Mouse (Mus musculus): Measurements from ENCODE around the gene Npl. TPM values are rescaled to one million over a fixed set of nuclear protein-coding genes. Genes with fewer than 3 reads are reported as not detected.

Gene Npl
- polyA plus RNA-seq, 1 experiment from 2014 or later, result 14.3 TPM

GRCm38 (mm10) chr1:153583189-153583588, 33.3 kb upstream of the Npl start:
- H3K36me3 ChIP-seq (ENCODE audit: control insufficient read depth, insufficient read depth, low read length), result no peaks in the 10 kb centered on the region
- ATAC-seq (replicated peaks; ENCODE audit: low FRiP score) (no peak), DNase-seq (ENCODE audit: low spot score) (no peak)
- no peaks in the 10 kb centered on the region for H3K4me1 ChIP-seq (replicated peaks; ENCODE audit: control insufficient read depth, insufficient read depth, low read length)
- no peak overlapping the region for H3K4me3 ChIP-seq (ENCODE audit: low read depth, low read length)
- no peak overlapping the region for H3K4me2 ChIP-seq (ENCODE audit: low read depth, low read length, severe bottlenecking)
- no peak overlapping the region for H3K27ac ChIP-seq (ENCODE audit: low read depth, low read length)
- H3K9ac ChIP-seq (ENCODE audit: low read length), result no peak overlapping the region
- H3K27me3 ChIP-seq (ENCODE audit: control insufficient read depth, insufficient read depth, low read length), result no peaks in the 10 kb centered on the region
- 88% methylated on average over 4 of the region's 4 CpGs for WGBS
- H3K9me3 ChIP-seq (ENCODE audit: control insufficient read depth, low read length), result no peaks in the 10 kb centered on the region

- no peak for DNase-seq (ENCODE audit: low spot score)
- Histone ChIP-seq H3K27me3 (ENCODE audit: control insufficient read depth, insufficient read depth, low read length) (no peaks in the 10 kb centered on the region), H3K4me2 (ENCODE audit: low read depth, low read length, severe bottlenecking) (no peak overlapping the region), H3K27ac (ENCODE audit: low read depth, low read length) (no peak overlapping the region), H3K9ac (ENCODE audit: low read length) (no peak overlapping the region), H3K9me3 (ENCODE audit: control insufficient read depth, low read length) (no peaks in the 10 kb centered on the region), H3K36me3 (ENCODE audit: control insufficient read depth, insufficient read depth, low read length) (no peaks in the 10 kb centered on the region), H3K4me1 (replicated peaks; ENCODE audit: control insufficient read depth, insufficient read depth, low read length) (no peaks in the 10 kb centered on the region), H3K4me3 (ENCODE audit: low read depth, low read length) (no peak overlapping the region)
- ATAC-seq (replicated peaks; ENCODE audit: low FRiP score), result no peak
- WGBS, result 86% methylated on average over 3 of the region's 3 CpGs
Observed at GRCm38 (mm10) chr1:153574730-153575129, 24.9 kb upstream of the Npl start.

DNA sequence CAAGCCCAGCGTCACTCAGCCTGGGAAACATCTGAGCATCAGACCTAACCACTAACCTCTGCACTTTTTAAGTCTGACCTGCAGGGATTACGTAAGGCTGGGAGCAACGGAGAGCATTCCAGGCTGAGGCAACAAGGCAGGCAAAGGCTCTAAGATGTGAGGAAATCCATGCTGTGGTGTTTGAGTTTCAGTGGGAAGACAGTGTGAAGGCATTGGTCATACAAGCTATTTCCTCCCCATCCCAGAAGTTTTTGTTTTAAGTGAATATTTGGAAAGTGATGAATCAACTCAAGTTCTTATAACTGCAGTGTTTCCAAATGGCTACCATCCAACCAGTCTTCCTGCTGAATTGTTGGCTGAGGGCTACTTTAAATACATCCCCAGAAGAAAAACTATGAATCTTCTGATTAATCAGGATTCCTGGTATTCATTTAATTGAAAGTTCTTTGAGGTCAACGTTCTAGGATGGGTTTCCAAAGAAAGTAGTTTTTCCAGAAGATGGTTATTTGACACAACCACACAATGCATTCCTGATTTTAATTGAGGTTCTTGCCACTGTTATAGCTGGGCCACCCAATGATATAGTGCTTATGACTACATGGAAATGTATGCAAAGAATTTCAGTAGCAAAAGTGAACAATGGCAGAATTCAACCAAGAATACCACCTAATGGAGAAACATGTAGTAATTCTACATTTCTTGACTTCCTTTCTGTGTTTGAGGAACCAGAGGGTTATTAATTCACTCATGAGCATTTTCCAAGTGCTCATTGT, 22.6 kb upstream of the Npl start:
- no peak overlapping the region for H3K27ac ChIP-seq (ENCODE audit: low read depth, low read length)
- no peak overlapping the region for H3K4me3 ChIP-seq (ENCODE audit: low read depth, low read length)
- no peaks in the 10 kb centered on the region for H3K9me3 ChIP-seq (ENCODE audit: control insufficient read depth, low read length)
- H3K4me2 ChIP-seq (ENCODE audit: low read depth, low read length, severe bottlenecking), result no peak overlapping the region
- ATAC-seq (replicated peaks; ENCODE audit: low FRiP score), result no peak
- H3K27me3 ChIP-seq (ENCODE audit: control insufficient read depth, insufficient read depth, low read length), result no peaks in the 10 kb centered on the region
- no peak for DNase-seq (ENCODE audit: low spot score)
- H3K4me1 ChIP-seq (replicated peaks; ENCODE audit: control insufficient read depth, insufficient read depth, low read length), result no peaks in the 10 kb centered on the region
- WGBS, result 77% methylated on average over 4 of the region's 4 CpGs
- H3K9ac ChIP-seq (ENCODE audit: low read length), result no peak overlapping the region
- H3K36me3 ChIP-seq (ENCODE audit: control insufficient read depth, insufficient read depth, low read length), result no peaks in the 10 kb centered on the region

GRCm38 (mm10) chr1:153565701-153566100, 15.9 kb upstream of the Npl start:
- no peaks in the 10 kb centered on the region for H3K27me3 ChIP-seq (ENCODE audit: control insufficient read depth, insufficient read depth, low read length)
- H3K27ac ChIP-seq (ENCODE audit: low read depth, low read length), result no peak overlapping the region
- H3K9ac ChIP-seq (ENCODE audit: low read length), result no peak overlapping the region
- ATAC-seq (replicated peaks; ENCODE audit: low FRiP score), result no peak
- H3K4me3 ChIP-seq (ENCODE audit: low read depth, low read length), result no peak overlapping the region
- H3K36me3 ChIP-seq (ENCODE audit: control insufficient read depth, insufficient read depth, low read length), result no peaks in the 10 kb centered on the region
- H3K4me2 ChIP-seq (ENCODE audit: low read depth, low read length, severe bottlenecking), result no peak overlapping the region
- no peak for DNase-seq (ENCODE audit: low spot score)
- no peaks in the 10 kb centered on the region for H3K4me1 ChIP-seq (replicated peaks; ENCODE audit: control insufficient read depth, insufficient read depth, low read length)
- no peaks in the 10 kb centered on the region for H3K9me3 ChIP-seq (ENCODE audit: control insufficient read depth, low read length)
- 84% methylated on average over 8 of the region's 8 CpGs for WGBS

GRCm38 (mm10) chr1:153564701-153565100, 14.9 kb upstream of the Npl start:
- DNase-seq (ENCODE audit: low spot score) (no peak), ATAC-seq (replicated peaks; ENCODE audit: low FRiP score) (no peak)
- H3K9ac ChIP-seq (ENCODE audit: low read length), result no peak overlapping the region
- H3K4me2 ChIP-seq (ENCODE audit: low read depth, low read length, severe bottlenecking), result no peak overlapping the region
- WGBS, result 89% methylated on average over 7 of the region's 7 CpGs
- H3K27ac ChIP-seq (ENCODE audit: low read depth, low read length), result no peak overlapping the region
- no peak overlapping the region for H3K4me3 ChIP-seq (ENCODE audit: low read depth, low read length)
- no peaks in the 10 kb centered on the region for H3K36me3 ChIP-seq (ENCODE audit: control insufficient read depth, insufficient read depth, low read length)
- H3K9me3 ChIP-seq (ENCODE audit: control insufficient read depth, low read length), result no peaks in the 10 kb centered on the region
- H3K4me1 ChIP-seq (replicated peaks; ENCODE audit: control insufficient read depth, insufficient read depth, low read length), result no peaks in the 10 kb centered on the region
- no peaks in the 10 kb centered on the region for H3K27me3 ChIP-seq (ENCODE audit: control insufficient read depth, insufficient read depth, low read length)

DNA sequence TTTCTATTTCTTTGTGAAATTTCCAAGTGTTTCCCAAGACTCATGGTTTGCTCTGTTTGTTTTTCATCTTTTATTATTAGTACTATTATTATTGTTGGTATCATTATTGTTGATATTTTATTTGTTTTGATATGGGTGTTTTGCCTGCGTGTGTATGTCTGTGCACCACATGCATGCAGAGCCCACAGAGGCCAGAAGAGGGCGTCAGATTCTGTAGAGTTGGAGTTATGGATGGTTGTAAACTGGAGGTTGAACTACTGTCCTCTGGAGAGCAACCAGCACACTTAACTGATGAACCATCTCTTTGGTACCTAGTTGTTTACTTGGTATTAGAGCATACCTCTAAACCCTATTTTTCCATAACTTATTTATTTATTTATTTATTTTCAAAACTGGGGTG, 13.8 kb upstream of the Npl start:
- no peak for DNase-seq (ENCODE audit: low spot score)
- Histone ChIP-seq H3K4me3 (ENCODE audit: low read depth, low read length) (no peak overlapping the region), H3K9me3 (ENCODE audit: control insufficient read depth, low read length) (no peaks in the 10 kb centered on the region), H3K36me3 (ENCODE audit: control insufficient read depth, insufficient read depth, low read length) (no peaks in the 10 kb centered on the region), H3K27me3 (ENCODE audit: control insufficient read depth, insufficient read depth, low read length) (no peaks in the 10 kb centered on the region), H3K4me2 (ENCODE audit: low read depth, low read length, severe bottlenecking) (no peak overlapping the region), H3K9ac (ENCODE audit: low read length) (no peak overlapping the region), H3K4me1 (replicated peaks; ENCODE audit: control insufficient read depth, insufficient read depth, low read length) (no peaks in the 10 kb centered on the region), H3K27ac (ENCODE audit: low read depth, low read length) (no peak overlapping the region)
- ATAC-seq (replicated peaks; ENCODE audit: low FRiP score), result no peak
- WGBS, result 54% methylated on average over 2 of the region's 2 CpGs

DNA sequence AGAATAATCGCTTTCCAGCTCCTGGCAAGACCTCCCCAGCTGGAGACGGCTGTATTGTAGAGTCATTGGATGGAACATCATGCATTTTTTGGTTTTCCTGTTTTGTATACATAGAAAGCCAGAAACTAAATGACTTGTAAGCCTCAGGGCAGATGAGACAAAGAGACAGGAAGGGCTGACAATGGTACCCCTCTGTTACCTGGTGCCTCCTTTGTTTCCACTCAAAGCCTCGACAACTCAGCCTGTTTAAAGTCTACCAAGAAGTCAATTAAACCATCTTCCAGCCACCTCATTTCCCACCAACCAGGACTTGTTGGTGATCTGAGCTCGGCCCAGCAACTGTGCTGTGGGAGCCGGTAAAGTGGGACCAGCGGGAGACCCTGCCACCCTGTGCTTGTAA, 11.0 kb upstream of the Npl start:
- no peaks in the 10 kb centered on the region for H3K36me3 ChIP-seq (ENCODE audit: control insufficient read depth, insufficient read depth, low read length)
- H3K27ac ChIP-seq (ENCODE audit: low read depth, low read length), result no peak overlapping the region
- H3K4me1 ChIP-seq (replicated peaks; ENCODE audit: control insufficient read depth, insufficient read depth, low read length), result no peaks in the 10 kb centered on the region
- H3K4me3 ChIP-seq (ENCODE audit: low read depth, low read length), result no peak overlapping the region
- H3K27me3 ChIP-seq (ENCODE audit: control insufficient read depth, insufficient read depth, low read length), result no peaks in the 10 kb centered on the region
- H3K9me3 ChIP-seq (ENCODE audit: control insufficient read depth, low read length), result no peaks in the 10 kb centered on the region
- no peak overlapping the region for H3K4me2 ChIP-seq (ENCODE audit: low read depth, low read length, severe bottlenecking)
- no peak for ATAC-seq (replicated peaks; ENCODE audit: low FRiP score)
- DNase-seq (ENCODE audit: low spot score), result no peak
- 46% methylated on average over 6 of the region's 6 CpGs for WGBS
- H3K9ac ChIP-seq (ENCODE audit: low read length), result no peak overlapping the region

- H3K9me3 ChIP-seq (ENCODE audit: control insufficient read depth, low read length), result no peaks in the 10 kb centered on the region
- H3K4me3 ChIP-seq (ENCODE audit: low read depth, low read length), result no peak overlapping the region
- no peak overlapping the region for H3K27ac ChIP-seq (ENCODE audit: low read depth, low read length)
- no peaks in the 10 kb centered on the region for H3K27me3 ChIP-seq (ENCODE audit: control insufficient read depth, insufficient read depth, low read length)
- 59% methylated on average over 7 of the region's 7 CpGs for WGBS
- H3K36me3 ChIP-seq (ENCODE audit: control insufficient read depth, insufficient read depth, low read length), result no peaks in the 10 kb centered on the region
- no peaks in the 10 kb centered on the region for H3K4me1 ChIP-seq (replicated peaks; ENCODE audit: control insufficient read depth, insufficient read depth, low read length)
- H3K4me2 ChIP-seq (ENCODE audit: low read depth, low read length, severe bottlenecking), result no peak overlapping the region
- DNase-seq (ENCODE audit: low spot score) (no peak), ATAC-seq (replicated peaks; ENCODE audit: low FRiP score) (no peak)
- H3K9ac ChIP-seq (ENCODE audit: low read length), result no peak overlapping the region
Observed at GRCm38 (mm10) chr1:153559701-153560100, 9.9 kb upstream of the Npl start.

- ATAC-seq (replicated peaks; ENCODE audit: low FRiP score) (0 out of 2 replicates have a peak, but pooled peaks have one; percentile 42), DNase-seq (ENCODE audit: low spot score) (peak; percentile 76)
- H3K9me3 ChIP-seq (ENCODE audit: control insufficient read depth, low read length), result no peaks in the 10 kb centered on the region
- H3K27me3 ChIP-seq (ENCODE audit: control insufficient read depth, insufficient read depth, low read length), result no peaks in the 10 kb centered on the region
- no peak overlapping the region for H3K27ac ChIP-seq (ENCODE audit: low read depth, low read length)
- WGBS, result 21% methylated on average over 9 of the region's 9 CpGs
- no peak overlapping the region for H3K9ac ChIP-seq (ENCODE audit: low read length)
- H3K4me2 ChIP-seq (ENCODE audit: low read depth, low read length, severe bottlenecking), result no peak overlapping the region
- H3K36me3 ChIP-seq (ENCODE audit: control insufficient read depth, insufficient read depth, low read length), result no peaks in the 10 kb centered on the region
- no peaks in the 10 kb centered on the region for H3K4me1 ChIP-seq (replicated peaks; ENCODE audit: control insufficient read depth, insufficient read depth, low read length)
- H3K4me3 ChIP-seq (ENCODE audit: low read depth, low read length), result no peak overlapping the region
Observed at GRCm38 (mm10) chr1:153559126-153559647, 9.3 kb upstream of the Npl start.

All from forebrain, embryonic 11.5 days (tissue).